8 mouse cellular contexts compared by ENCODE assay signal in the genomic region with DNA sequence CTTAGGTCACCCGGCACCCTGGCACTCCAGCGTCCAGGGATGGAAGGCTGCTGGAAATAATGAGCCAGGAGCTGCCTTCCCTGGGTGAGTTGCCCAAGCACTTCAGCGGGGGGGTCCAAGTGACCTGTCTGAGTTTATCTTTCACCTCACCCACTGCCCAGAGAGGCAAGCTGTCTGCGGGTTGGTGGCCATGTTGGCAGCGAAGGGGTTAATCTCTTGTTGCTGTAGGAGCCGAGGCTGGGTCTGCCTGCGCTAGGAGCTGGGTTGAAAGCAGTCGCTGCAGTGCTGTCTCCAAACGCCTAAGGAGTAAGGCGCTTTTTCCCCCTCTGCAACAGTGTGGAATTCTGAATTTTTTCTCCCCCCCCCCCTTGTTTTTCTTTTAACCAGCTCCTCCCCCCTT.
DNase-seq lines count a peak whose midpoint lies in the region; ATAC-seq lines count a peak whose summit lies in the region.

No protein-coding gene starts in this region.

- no peak overlapping the region for H3K4me3 ChIP-seq in heart, embryonic 15.5 days
- peak overlapping the region; percentile 50 for H3K4me3 ChIP-seq in hindbrain, embryonic 10.5 days
- peak overlapping the region; percentile 27; the same call in 1 of the 2 replicates for H3K4me3 ChIP-seq in liver, embryonic 12.5 days

- H3K4me1 ChIP-seq in heart, embryonic 15.5 days (replicated peaks): peaks cover 31% of the 10 kb centered on the region
- H3K4me1 ChIP-seq in hindbrain, embryonic 10.5 days (replicated peaks): peaks cover 32% of the 10 kb centered on the region
- H3K4me1 ChIP-seq in liver, embryonic 12.5 days: peaks cover 54% of the 10 kb centered on the region

- peaks cover 4% of the 10 kb centered on the region; the same call in 1 of the 2 replicates for H3K27me3 ChIP-seq in heart, embryonic 15.5 days
- no peaks in the 10 kb centered on the region for H3K27me3 ChIP-seq in hindbrain, embryonic 10.5 days (ENCODE audit: insufficient read depth, poor library complexity, severe bottlenecking)
- H3K27me3 ChIP-seq in liver, embryonic 12.5 days (replicated peaks): no peaks in the 10 kb centered on the region

- WGBS in heart, embryonic 15.5 days: 26% methylated on average over 10 of the region's 10 CpGs
- 16% methylated on average over 10 of the region's 10 CpGs for WGBS in hindbrain, embryonic 10.5 days
- WGBS in liver, embryonic 12.5 days (ENCODE audit: insufficient replicate concordance): 63% methylated on average over 10 of the region's 10 CpGs

- H3K9ac ChIP-seq in heart, embryonic 15.5 days: no peak overlapping the region
- H3K9ac ChIP-seq in liver, embryonic 12.5 days: no peak overlapping the region

- no peak overlapping the region for H3K27ac ChIP-seq in heart, embryonic 15.5 days
- 0 out of 2 replicates have a peak overlapping the region, but pooled peaks have one; percentile 8 for H3K27ac ChIP-seq in hindbrain, embryonic 10.5 days
- no peak overlapping the region for H3K27ac ChIP-seq in liver, embryonic 12.5 days

- peak overlapping the region; percentile 86 for H3K4me2 ChIP-seq in heart, embryonic 15.5 days
- H3K4me2 ChIP-seq in liver, embryonic 12.5 days: peak overlapping the region; percentile 41

- H3K36me3 ChIP-seq in heart, embryonic 15.5 days: no peaks in the 10 kb centered on the region
- peaks cover 56% of the 10 kb centered on the region for H3K36me3 ChIP-seq in hindbrain, embryonic 10.5 days
- peaks cover 84% of the 10 kb centered on the region for H3K36me3 ChIP-seq in liver, embryonic 12.5 days

- no peaks in the 10 kb centered on the region for H3K9me3 ChIP-seq in heart, embryonic 15.5 days (replicated peaks)
- H3K9me3 ChIP-seq in hindbrain, embryonic 10.5 days: no peaks in the 10 kb centered on the region
- no peaks in the 10 kb centered on the region for H3K9me3 ChIP-seq in liver, embryonic 12.5 days (replicated peaks)

- no peak for DNase-seq in heart, adult 9 months (ENCODE audit: low spot score in 2 of 2)
- peak; percentile 33 to 58 for DNase-seq in cerebellum, postnatal 4 days (ENCODE audit: low spot score in 2 of 2)
- peak; percentile 49 for DNase-seq in hindbrain, embryonic 10.5 days (ENCODE audit: low spot score)
- DNase-seq in right cerebral cortex, postnatal 25 days: peak; percentile 70
- no peak for DNase-seq in gastrocnemius, adult 8-10 months (ENCODE audit: low spot score in 2 of 2)
- no peak for DNase-seq in thymus, postnatal 0 days (ENCODE audit: low spot score)

- ATAC-seq in heart, embryonic 15.5 days (replicated peaks; ENCODE audit: insufficient number of reproducible peaks, insufficient read depth, low FRiP score, low read depth): no peak
- ATAC-seq in liver, embryonic 12.5 days: no peak

Comparison
In these comparisons a context has a peak if more than half of its experiments do, and no peak if none do; other contexts are left out.
1. DNase-seq: peak in cerebellum, postnatal 4 days (2 of 2), hindbrain, embryonic 10.5 days (single experiment) and right cerebral cortex, postnatal 25 days (single experiment); none in heart, adult 9 months (0 of 2), gastrocnemius, adult 8-10 months (0 of 2) and thymus, postnatal 0 days (single experiment).